21 mouse cellular contexts compared by ENCODE assay signal in genomic region chr7:29558744-29559143, GRCm38 (mm10). TPM values are rescaled to one million over a fixed set of nuclear protein-coding genes. Genes with fewer than 3 reads are reported as not detected.
DNase-seq lines count a peak whose midpoint lies in the region; ATAC-seq and TF ChIP-seq lines count a peak whose summit lies in the region.
"Had no signal": no experiment of that assay in that cellular context is flagged by ENCODE, and none has a peak within 500 bp of the region (broad histone marks: within the 10 kb centered on the region; RNA-seq: fewer than 3 reads in every experiment).

No protein-coding gene starts in this region.

- H3K9ac ChIP-seq in intestine, postnatal 0 days (ENCODE audit: low read depth, low read length) = no peak overlapping the region
- no peak overlapping the region for H3K9ac ChIP-seq in intestine, embryonic 16.5 days (ENCODE audit: low read depth, low read length)
- H3K9ac ChIP-seq in liver, postnatal 0 days (replicated peaks) = no peak overlapping the region
- H3K9ac ChIP-seq in liver, embryonic 11.5 days (ENCODE audit: low read depth, low read length) = no peak overlapping the region
- no peak overlapping the region for H3K9ac ChIP-seq in MEL (ENCODE audit: control insufficient read depth, low read depth, low read length, poor library complexity, severe bottlenecking)
- H3K9ac ChIP-seq: forebrain, postnatal 0 days; heart, embryonic 15.5 days; hindbrain, embryonic 15.5 days; intestine, embryonic 15.5 days; limb, embryonic 13.5 days had no signal

- H3K4me3 ChIP-seq in intestine, postnatal 0 days (ENCODE audit: low read depth, low read length) = no peak overlapping the region
- H3K4me3 ChIP-seq in intestine, embryonic 16.5 days (ENCODE audit: low read length) = no peak overlapping the region
- no peak overlapping the region for H3K4me3 ChIP-seq in liver, postnatal 0 days (ENCODE audit: low read depth, low read length)
- H3K4me3 ChIP-seq in liver, embryonic 11.5 days (ENCODE audit: low read depth, low read length) = no peak overlapping the region
- no peak overlapping the region for H3K4me3 ChIP-seq in MEL (ENCODE audit: control insufficient read depth in 1 of 2, insufficient read depth in 1 of 2, low read depth in 2 of 2, low read length in 2 of 2)
- H3K4me3 ChIP-seq: forebrain, embryonic 10.5 days; heart, embryonic 15.5 days; hindbrain, embryonic 15.5 days; intestine, embryonic 15.5 days; layer of hippocampus, adult 2 months; limb, embryonic 13.5 days had no signal

- peak; percentile 43 for TF ChIP-seq CTCF in intestine, postnatal 0 days (IDR thresholded peaks at IDR 0.05; ENCODE audit: low read depth)
- TF ChIP-seq CTCF in liver, postnatal 0 days (IDR thresholded peaks at IDR 0.05; ENCODE audit: low read depth) = 0 out of 2 replicates have a peak, but pooled peaks have one; percentile 14
- TF ChIP-seq CTCF in MEL (IDR thresholded peaks at IDR 0.05 in 2 of 3, conservative IDR thresholded peaks at IDR 0.05 in 1 of 3; ENCODE audit: control insufficient read depth in 1 of 3, insufficient read depth in 1 of 3, low read depth in 2 of 3, low read length in 3 of 3, poor library complexity in 1 of 3, severe bottlenecking in 1 of 3) = peak in 1 of 3 experiments; percentile 41; a peak in 2 of 6 replicates

- peak; percentile 37 for TF ChIP-seq RAD21 in MEL (IDR thresholded peaks at IDR 0.05; ENCODE audit: low read depth, low read length)

- H3K27me3 ChIP-seq in intestine, postnatal 0 days (replicated peaks; ENCODE audit: control insufficient read depth, insufficient read depth, low read length) = no peaks in the 10 kb centered on the region
- H3K27me3 ChIP-seq in intestine, embryonic 16.5 days (replicated peaks; ENCODE audit: control insufficient read depth, insufficient read depth, low read length) = no peaks in the 10 kb centered on the region
- no peaks in the 10 kb centered on the region for H3K27me3 ChIP-seq in liver, postnatal 0 days (ENCODE audit: insufficient read depth, low read length)
- no peaks in the 10 kb centered on the region for H3K27me3 ChIP-seq in liver, embryonic 11.5 days (replicated peaks; ENCODE audit: control insufficient read depth, insufficient read depth, low read length)
- no peaks in the 10 kb centered on the region; a peak in 2 of 4 replicates for H3K27me3 ChIP-seq in MEL (ENCODE audit: control insufficient read depth in 1 of 2, insufficient read depth in 2 of 2, low read length in 2 of 2)
- H3K27me3 ChIP-seq: heart, embryonic 15.5 days; hindbrain, embryonic 15.5 days; intestine, embryonic 15.5 days; limb, embryonic 13.5 days had no signal

- H3K36me3 ChIP-seq in intestine, postnatal 0 days (ENCODE audit: control insufficient read depth, insufficient read depth) = no peaks in the 10 kb centered on the region
- H3K36me3 ChIP-seq in intestine, embryonic 16.5 days (ENCODE audit: control insufficient read depth, insufficient read depth, low read length) = no peaks in the 10 kb centered on the region
- H3K36me3 ChIP-seq in liver, postnatal 0 days (replicated peaks; ENCODE audit: insufficient read depth, low read length) = no peaks in the 10 kb centered on the region
- no peaks in the 10 kb centered on the region for H3K36me3 ChIP-seq in liver, embryonic 11.5 days (ENCODE audit: control insufficient read depth, insufficient read depth, low read length)
- H3K36me3 ChIP-seq in MEL (ENCODE audit: control insufficient read depth in 1 of 2, insufficient read depth in 2 of 2, low read length in 2 of 2) = peaks cover 0 to 8% of the 10 kb centered on the region in 2 experiments; a peak in 2 of 4 replicates
- H3K36me3 ChIP-seq: forebrain, embryonic 10.5 days; heart, embryonic 15.5 days; hindbrain, embryonic 15.5 days; intestine, embryonic 15.5 days; limb, embryonic 13.5 days had no signal

- no peak for DNase-seq in liver, postnatal 0 days
- no peak for DNase-seq in liver, embryonic 11.5 days (ENCODE audit: low spot score)
- DNase-seq in MEL (ENCODE audit: low read depth, low spot score) = peak; percentile 12
- DNase-seq in forelimb bud, embryonic 11.5 days (ENCODE audit: low read depth, low spot score) = peak; percentile 31
- no peak for DNase-seq in cerebellum, adult 9-10 months
- no peak for DNase-seq in left cerebral cortex, adult 9 months (ENCODE audit: low spot score in 2 of 2)
- DNase-seq: cerebellum, adult 9-11 months; forebrain, postnatal 0 days had no signal

- no peaks in the 10 kb centered on the region for H3K4me1 ChIP-seq in intestine, postnatal 0 days (replicated peaks; ENCODE audit: control insufficient read depth, insufficient read depth, low read length)
- no peaks in the 10 kb centered on the region for H3K4me1 ChIP-seq in intestine, embryonic 16.5 days (ENCODE audit: control insufficient read depth, insufficient read depth, low read length)
- H3K4me1 ChIP-seq in liver, postnatal 0 days (ENCODE audit: insufficient read depth) = no peaks in the 10 kb centered on the region
- no peaks in the 10 kb centered on the region for H3K4me1 ChIP-seq in liver, embryonic 11.5 days (replicated peaks; ENCODE audit: control insufficient read depth, insufficient read depth, low read length)
- H3K4me1 ChIP-seq in MEL (ENCODE audit: control insufficient read depth in 1 of 2, insufficient read depth in 2 of 2, low read length in 2 of 2) = peaks cover 4 to 12% of the 10 kb centered on the region in 2 experiments; a peak in 2 of 4 replicates
- H3K4me1 ChIP-seq: forebrain, embryonic 10.5 days; heart, embryonic 15.5 days; hindbrain, embryonic 15.5 days; intestine, embryonic 15.5 days had no signal

- H3K4me2 ChIP-seq in intestine, postnatal 0 days (replicated peaks; ENCODE audit: low read depth) = no peak overlapping the region
- H3K4me2 ChIP-seq in intestine, embryonic 16.5 days (ENCODE audit: low read depth, low read length) = no peak overlapping the region
- no peak overlapping the region for H3K4me2 ChIP-seq in liver, postnatal 0 days (ENCODE audit: low read depth, low read length)
- H3K4me2 ChIP-seq in liver, embryonic 11.5 days = no peak overlapping the region
- H3K4me2 ChIP-seq: heart, embryonic 15.5 days; hindbrain, embryonic 15.5 days; intestine, embryonic 15.5 days; limb, embryonic 13.5 days had no signal

- no peak for TF ChIP-seq POLR2A in MEL (IDR thresholded peaks at IDR 0.05; ENCODE audit: control insufficient read depth in 1 of 2, insufficient read depth in 1 of 2, low read depth in 1 of 2, low read length in 2 of 2, poor library complexity in 1 of 2)

- H3K9me3 ChIP-seq in intestine, postnatal 0 days (ENCODE audit: control insufficient read depth) = no peaks in the 10 kb centered on the region
- no peaks in the 10 kb centered on the region for H3K9me3 ChIP-seq in intestine, embryonic 16.5 days (ENCODE audit: control insufficient read depth, low read length)
- no peaks in the 10 kb centered on the region for H3K9me3 ChIP-seq in liver, postnatal 0 days (ENCODE audit: low read length)
- H3K9me3 ChIP-seq in liver, embryonic 11.5 days (ENCODE audit: control insufficient read depth, low read length) = no peaks in the 10 kb centered on the region
- no peaks in the 10 kb centered on the region for H3K9me3 ChIP-seq in MEL (replicated peaks; ENCODE audit: insufficient read depth, low read length)
- H3K9me3 ChIP-seq: forebrain, embryonic 10.5 days; heart, embryonic 15.5 days; hindbrain, embryonic 15.5 days; intestine, embryonic 15.5 days had no signal

- H3K27ac ChIP-seq in intestine, postnatal 0 days (ENCODE audit: low read depth, low read length) = no peak overlapping the region
- no peak overlapping the region for H3K27ac ChIP-seq in intestine, embryonic 16.5 days (ENCODE audit: low read length)
- H3K27ac ChIP-seq in liver, postnatal 0 days (ENCODE audit: low read depth) = no peak overlapping the region
- H3K27ac ChIP-seq in liver, embryonic 11.5 days (ENCODE audit: low read depth, low read length) = no peak overlapping the region
- H3K27ac ChIP-seq in MEL (ENCODE audit: control insufficient read depth, low read depth, low read length) = no peak overlapping the region
- H3K27ac ChIP-seq: forebrain, embryonic 10.5 days; heart, embryonic 15.5 days; hindbrain, embryonic 15.5 days; intestine, embryonic 15.5 days; layer of hippocampus, adult 2 months; limb, embryonic 13.5 days; macrophage had no signal

- H3K79me2 ChIP-seq in MEL (ENCODE audit: control insufficient read depth, insufficient read depth, low read length, poor library complexity) = no peaks in the 10 kb centered on the region

- ATAC-seq in intestine, postnatal 0 days = no peak
- ATAC-seq in intestine, embryonic 16.5 days = no peak
- no peak for ATAC-seq in liver, postnatal 0 days
- ATAC-seq in liver, embryonic 11.5 days (replicated peaks; ENCODE audit: low FRiP score) = no peak
- ATAC-seq: activated CD4-positive, CD25-positive, alpha-beta regulatory T cell, adult 4 months; CD4-positive, CD25-positive, alpha-beta regulatory T cell, adult 4 months; forebrain, postnatal 0 days; intestine, embryonic 15.5 days; lung, postnatal 0 days; midbrain, embryonic 16.5 days had no signal

- WGBS in intestine, postnatal 0 days = 63% methylated on average over 1 of the region's 1 CpGs
- 79% methylated on average over 1 of the region's 1 CpGs for WGBS in intestine, embryonic 16.5 days
- WGBS in liver, postnatal 0 days (ENCODE audit: insufficient replicate concordance) = 69% methylated on average over 1 of the region's 1 CpGs
- 66% methylated on average over 1 of the region's 1 CpGs for whole genome bisulfite sequencing in liver, embryonic 11.5 days

- no peak for TF ChIP-seq EP300 in liver, postnatal 0 days (IDR thresholded peaks at IDR 0.05; ENCODE audit: low read depth)
- no peak for TF ChIP-seq EP300 in MEL (IDR thresholded peaks at IDR 0.05; ENCODE audit: low read depth in 1 of 2, low read length in 2 of 2)

TF ChIP-seq in MEL, 35 proteins besides CTCF, POLR2A, EP300 and RAD21:
- peak; percentile 7; the same call in 1 of the 2 replicates for TF ChIP-seq ZC3H11A (IDR thresholded peaks at IDR 0.05; ENCODE audit: low read depth, low read length)
- peak; percentile 33 for TF ChIP-seq SMC3 (IDR thresholded peaks at IDR 0.05; ENCODE audit: low read depth, low read length)
- no peak for TF ChIP-seq SIN3A (IDR thresholded peaks at IDR 0.05; ENCODE audit: low read length)
TF ChIP-seq in MEL: peak in this region for 2.

RNA-seq across cellular contexts. Expression of gene Sipa1l3, which starts 40.3 kb away (rescaled TPM):
- polyA plus RNA-seq in intestine, postnatal 0 days (2015; fragmentation: Nextera tagmentation; extraction: Ambion mirVana) = 22.0 and 25.6 TPM in 2 replicates
- polyA plus RNA-seq in intestine, embryonic 16.5 days (2015; fragmentation: Nextera tagmentation; extraction: Ambion mirVana) = 22.9 and 24.1 TPM in 2 replicates
- 1.6 and 1.7 TPM in 2 replicates for polyA plus RNA-seq in liver, postnatal 0 days (2015; fragmentation: Nextera tagmentation; extraction: Ambion mirVana)
- polyA plus RNA-seq in liver, embryonic 11.5 days (2014; fragmentation: Nextera tagmentation; extraction: Ambion mirVana) = 9.0 and 10.1 TPM in 2 replicates
- total RNA-seq in MEL (2012; rRNA removed) = 14.1 and 14.9 TPM in 2 replicates
- 10 to 100 TPM in 1 of 2 experiments, not detected in 1; 49.4 TPM for polyA plus RNA-seq in MEL (2012; ENCODE audit: insufficient read depth in 1 of 2, insufficient read length in 2 of 2, low read depth in 1 of 2, low replicate concordance in 2 of 2, missing spikeins in 1 of 2)

Comparison
In these comparisons a context has a peak if more than half of its experiments do, and no peak if none do; other contexts are left out.
1. DNase-seq: peak in MEL (single experiment) and forelimb bud, embryonic 11.5 days (single experiment); none in liver, postnatal 0 days (single experiment), liver, embryonic 11.5 days (single experiment), cerebellum, adult 9-10 months (single experiment) and left cerebral cortex, adult 9 months (0 of 2).